Mouse (Mus musculus) liver, embryonic 14.5 days (tissue): ENCODE results near the gene 4930519P11Rik. TPM values are rescaled to one million over a fixed set of nuclear protein-coding genes. Genes with fewer than 3 reads are reported as not detected.
A peak's percentile ranks its signal among the peaks of the same experiment; 100 is the strongest.

Experiments
- ATAC-seq: fragments of 200-750 bp; cut with Nextera tagmentation; 2 replicates; pipeline ENCODE4 v1.8.0; 2017; ENCODE audit warnings: moderate number of reproducible peaks, mild to moderate bottlenecking, moderate library complexity; ENCODE audit not compliant: insufficient read depth
- DNase-seq, 3 experiments: peaks; one replicate each; pipeline ENCODE4 v3.0.0-alpha.2; 2012 to 2013; ENCODE audit warnings: low read depth in 3 of 3, low spot score in 3 of 3
- H3K27ac ChIP-seq: fragments of 300-500 bp; sonication (generic); 2 replicates; pipeline ENCODE4 v1.5.1; 2014; ENCODE audit warnings: moderate library complexity, mild to moderate bottlenecking, control low read depth, inconsistent platforms
- H3K27me3 ChIP-seq: fragments of 300-500 bp; sonication (generic); 2 replicates; pipeline ENCODE4 v1.6.1; 2014; ENCODE audit warnings: mild to moderate bottlenecking, low read length, moderate library complexity; ENCODE audit not compliant: control insufficient read depth, insufficient read depth
- H3K36me3 ChIP-seq: fragments of 300-500 bp; sonication (generic); replicated peaks from 2 replicates; pipeline ENCODE4 v1.6.1; 2014; ENCODE audit warnings: low read depth; ENCODE audit not compliant: control insufficient read depth, insufficient read depth
- H3K4me1 ChIP-seq, 2 experiments: fragments of 200-500 bp in 1 of 2; fragments of 300-500 bp in 1 of 2; sonication (generic) in 1 of 2; replicated peaks; 2 replicates each; pipeline ENCODE4 v1.6.1; 2012 to 2014; ENCODE audit warnings: antibody characterized with exemption in 1 of 2, inconsistent platforms in 1 of 2, low read length in 1 of 2; ENCODE audit not compliant: control insufficient read depth in 2 of 2, insufficient read depth in 2 of 2
- H3K4me2 ChIP-seq: fragments of 300-500 bp; sonication (generic); 2 replicates; pipeline ENCODE4 v1.6.1; 2014; ENCODE audit warnings: low read depth, mild to moderate bottlenecking, control low read depth, moderate library complexity
- H3K4me3 ChIP-seq, 2 experiments: fragments of 200-500 bp in 1 of 2; fragments of 300-500 bp in 1 of 2; sonication (generic) in 1 of 2; 2 replicates each; pipeline ENCODE4 v1.5.1; 2012 to 2014; ENCODE audit warnings: low read depth in 2 of 2, low read length in 2 of 2, mild to moderate bottlenecking in 2 of 2, control low read depth in 1 of 2, inconsistent platforms in 1 of 2, moderate library complexity in 1 of 2; ENCODE audit not compliant: insufficient read depth in 1 of 2
- H3K9ac ChIP-seq: fragments of 300-500 bp; sonication (generic); replicated peaks from 2 replicates; pipeline ENCODE4 v1.6.1; 2014; ENCODE audit warnings: mild to moderate bottlenecking, control low read depth, moderate library complexity
- H3K9me3 ChIP-seq: fragments of 300-500 bp; sonication (generic); 2 replicates; pipeline ENCODE4 v1.6.1; 2016; ENCODE audit warnings: low read length, mixed read lengths; ENCODE audit not compliant: control insufficient read depth
- CTCF ChIP-seq: IDR thresholded peaks from 2 replicates; pipeline ENCODE4 v1.5.1; 2016; ENCODE audit warnings: antibody characterized with exemption, low read depth, control low read depth
- EP300 ChIP-seq: IDR thresholded peaks from 2 replicates; pipeline ENCODE4 v1.6.1; 2016; ENCODE audit warnings: antibody characterized with exemption, low read depth
- WGBS: fragments of 180-500 bp; shearing (Covaris S2); extraction: QIAGEN DNeasy Blood & Tissue Kit; methylation state at CpG from one replicate; pipeline ENCODE4 v1.1.7; 2014; ENCODE audit not compliant: insufficient replicate concordance; 5-methylcytosine and 5-hydroxymethylcytosine counted together
- polyA plus RNA-seq, 2 experiments: library from polyadenylated mRNA; depleted of rRNA in 1 of 2; stranded (reverse) in 1 of 2; unstranded in 1 of 2; fragments of >200 nt; fragmentation: Nextera tagmentation in 1 of 2; extraction: Ambion mirVana in 1 of 2; gene quantifications; 2 replicates each; pipeline versions ENCODE4 v1.2.1 to v1.2.3; 2012 to 2014

The 4930519P11Rik gene
- polyA plus RNA-seq, 2 experiments, result 0.35 TPM; not detected in 1

- H3K9ac ChIP-seq, result peak within 1 kb of the TSS; percentile 93
- H3K4me3 ChIP-seq, result peak within 1 kb of the TSS; percentile 70 to 87
- H3K36me3 ChIP-seq, result no peaks in the 10 kb centered on the region
- peaks cover 14 to 21% of the 10 kb centered on the region in 2 experiments for H3K4me1 ChIP-seq
- no peaks in the 10 kb centered on the region for H3K27me3 ChIP-seq
- H3K4me2 ChIP-seq, result peak within 1 kb of the TSS; percentile 95
- no peaks in the 10 kb centered on the region for H3K9me3 ChIP-seq
- TF ChIP-seq CTCF (no peak), EP300 (no peak)
- peak within 1 kb of the TSS; percentile 92 for H3K27ac ChIP-seq
- DNase-seq (peak; percentile 99), ATAC-seq (peak; percentile 100)
- under 1% methylated on average over 13 of the region's 13 CpGs for WGBS
Observed at GRCm38 (mm10) chr2:154603638-154604153, 9.5 kb downstream of the 4930519P11Rik start, which contains the start of gene Pxmp4. TSS of gene Pxmp4 (minus strand) at chr2:154603708.

GRCm38 (mm10) chr2:154603007-154603637, 10.1 kb downstream of the 4930519P11Rik start:
- Histone ChIP-seq H3K27ac (peak overlapping the region; percentile 87), H3K4me3 (peak overlapping the region; percentile 70 to 87), H3K4me2 (peak overlapping the region; percentile 95), H3K9me3 (no peaks in the 10 kb centered on the region), H3K9ac (peak overlapping the region; percentile 93), H3K4me1 (peaks cover 14 to 21% of the 10 kb centered on the region in 2 experiments), H3K27me3 (no peaks in the 10 kb centered on the region), H3K36me3 (no peaks in the 10 kb centered on the region)
- WGBS, result 5% methylated on average over 22 of the region's 22 CpGs
- ATAC-seq (peak; percentile 55), DNase-seq (no peak)
- no peak for TF ChIP-seq EP300
- TF ChIP-seq CTCF, result no peak

GRCm38 (mm10) chr2:154601324-154601723, 11.9 kb downstream of the 4930519P11Rik start:
- Histone ChIP-seq H3K27me3 (no peaks in the 10 kb centered on the region), H3K9ac (no peak overlapping the region), H3K36me3 (no peaks in the 10 kb centered on the region), H3K27ac (no peak overlapping the region), H3K4me3 (no peak overlapping the region), H3K9me3 (no peaks in the 10 kb centered on the region), H3K4me2 (peak overlapping the region; percentile 13; the same call in 1 of the 2 replicates), H3K4me1 (peaks cover 14 to 21% of the 10 kb centered on the region in 2 experiments)
- ATAC-seq (no peak), DNase-seq (no peak)
- no peak for TF ChIP-seq CTCF
- no peak for TF ChIP-seq EP300
- WGBS, result 68% methylated on average over 3 of the region's 3 CpGs

GRCm38 (mm10) chr2:154600586-154600985, 12.7 kb downstream of the 4930519P11Rik start:
- ATAC-seq (no peak), DNase-seq (no peak)
- no peak for TF ChIP-seq EP300
- TF ChIP-seq CTCF, result peak; percentile 26
- WGBS, result 57% methylated on average over 6 of the region's 6 CpGs
- H3K4me3 ChIP-seq, result no peak overlapping the region
- peaks cover 14 to 21% of the 10 kb centered on the region in 2 experiments for H3K4me1 ChIP-seq
- no peak overlapping the region for H3K27ac ChIP-seq
- H3K27me3 ChIP-seq, result no peaks in the 10 kb centered on the region
- H3K9ac ChIP-seq, result no peak overlapping the region
- no peaks in the 10 kb centered on the region for H3K9me3 ChIP-seq
- no peak overlapping the region for H3K4me2 ChIP-seq
- no peaks in the 10 kb centered on the region; the same call in 1 of the 2 replicates for H3K36me3 ChIP-seq

- no peak overlapping the region for H3K4me2 ChIP-seq
- TF ChIP-seq CTCF (no peak), EP300 (no peak)
- H3K9me3 ChIP-seq, result no peaks in the 10 kb centered on the region
- WGBS, result 85% methylated on average over 3 of the region's 3 CpGs
- ATAC-seq (no peak), DNase-seq (no peak)
- no peaks in the 10 kb centered on the region for H3K27me3 ChIP-seq
- H3K4me1 ChIP-seq, result peaks cover 0 to 6% of the 10 kb centered on the region in 2 experiments; a peak in 1 of 4 replicates
- no peaks in the 10 kb centered on the region; the same call in 1 of the 2 replicates for H3K36me3 ChIP-seq
- H3K4me3 ChIP-seq, result no peak overlapping the region
- H3K27ac ChIP-seq, result no peak overlapping the region
- H3K9ac ChIP-seq, result no peak overlapping the region
Observed at GRCm38 (mm10) chr2:154597399-154597798, 15.8 kb downstream of the 4930519P11Rik start.
